Mouse (Mus musculus) erythroblast, embryonic 14.5 days (primary cell): Measurements from ENCODE around the gene Mical3.

Source experiments
- GATA1 ChIP-seq: IDR thresholded peaks from 2 replicates; pipeline ENCODE4 v1.6.1; 2012; ENCODE audit warnings: low read length, inconsistent platforms, mixed read lengths
- TAL1 ChIP-seq: IDR thresholded peaks from 3 replicates; pipeline ENCODE4 v1.6.1; 2012; ENCODE audit warnings: low read length, inconsistent platforms, mixed read lengths

GRCm38 (mm10) chr6:120905111-120905510 is 225.7 kb downstream of the Mical3 start:
- no peak for TF ChIP-seq GATA1
- TF ChIP-seq TAL1: no peak
